Mouse (Mus musculus) heart, embryonic 13.5 days (tissue): ENCODE measurements around the gene Atg2a. TPM values are rescaled to one million over a fixed set of nuclear protein-coding genes. Genes with fewer than 3 reads are reported as not detected.

Source experiments
- ATAC-seq: fragments of 200-750 bp; cut with Nextera tagmentation; 2 replicates; pipeline ENCODE4 v1.8.0; 2017; ENCODE audit warnings: moderate TSS enrichment; ENCODE audit not compliant: insufficient number of reproducible peaks, low FRiP score, low TSS enrichment; ENCODE audit errors: extremely low read depth
- H3K27ac ChIP-seq: fragments of 300-500 bp; sonication (generic); replicated peaks from 2 replicates; pipeline ENCODE4 v1.5.1; 2015; ENCODE audit warnings: moderate library complexity, mild to moderate bottlenecking, inconsistent platforms
- H3K27me3 ChIP-seq: fragments of 300-500 bp; sonication (generic); replicated peaks from 2 replicates; pipeline ENCODE4 v1.6.1; 2015; ENCODE audit warnings: mild to moderate bottlenecking, inconsistent platforms
- H3K36me3 ChIP-seq: fragments of 300-500 bp; sonication (generic); 2 replicates; pipeline ENCODE4 v1.6.1; 2015; ENCODE audit warnings: mild to moderate bottlenecking, inconsistent platforms
- H3K4me1 ChIP-seq: fragments of 300-500 bp; sonication (generic); 2 replicates; pipeline ENCODE4 v1.6.1; 2015; ENCODE audit warnings: inconsistent platforms
- H3K4me2 ChIP-seq: fragments of 300-500 bp; sonication (generic); 2 replicates; pipeline ENCODE4 v1.6.1; 2015; ENCODE audit warnings: inconsistent platforms, mild to moderate bottlenecking, moderate library complexity
- H3K4me3 ChIP-seq: fragments of 300-500 bp; sonication (generic); 2 replicates; pipeline ENCODE4 v1.5.1; 2015; ENCODE audit warnings: moderate library complexity, mild to moderate bottlenecking, inconsistent platforms
- H3K9ac ChIP-seq: fragments of 300-500 bp; sonication (generic); 2 replicates; pipeline ENCODE4 v1.6.1; 2015; ENCODE audit warnings: inconsistent platforms, mild to moderate bottlenecking, moderate library complexity
- H3K9me3 ChIP-seq: fragments of 300-500 bp; sonication (generic); 2 replicates; pipeline ENCODE4 v1.6.1; 2016; ENCODE audit warnings: inconsistent platforms
- WGBS: fragments of 180-500 bp; shearing (Covaris S2); methylation state at CpG from one replicate; pipeline ENCODE4 v1.1.7; 2015; ENCODE audit warnings: mixed read lengths; 5-methylcytosine and 5-hydroxymethylcytosine counted together
- polyA plus RNA-seq: library from polyadenylated mRNA; unstranded; fragments of >200 nt; fragmentation: Nextera tagmentation; extraction: Ambion mirVana; gene quantifications from 2 replicates; pipeline ENCODE4 v1.2.1, GENCODE M21; 2015

Gene Atg2a
- polyA plus RNA-seq, 1 experiment from 2014 or later = 7.1 TPM

DNA sequence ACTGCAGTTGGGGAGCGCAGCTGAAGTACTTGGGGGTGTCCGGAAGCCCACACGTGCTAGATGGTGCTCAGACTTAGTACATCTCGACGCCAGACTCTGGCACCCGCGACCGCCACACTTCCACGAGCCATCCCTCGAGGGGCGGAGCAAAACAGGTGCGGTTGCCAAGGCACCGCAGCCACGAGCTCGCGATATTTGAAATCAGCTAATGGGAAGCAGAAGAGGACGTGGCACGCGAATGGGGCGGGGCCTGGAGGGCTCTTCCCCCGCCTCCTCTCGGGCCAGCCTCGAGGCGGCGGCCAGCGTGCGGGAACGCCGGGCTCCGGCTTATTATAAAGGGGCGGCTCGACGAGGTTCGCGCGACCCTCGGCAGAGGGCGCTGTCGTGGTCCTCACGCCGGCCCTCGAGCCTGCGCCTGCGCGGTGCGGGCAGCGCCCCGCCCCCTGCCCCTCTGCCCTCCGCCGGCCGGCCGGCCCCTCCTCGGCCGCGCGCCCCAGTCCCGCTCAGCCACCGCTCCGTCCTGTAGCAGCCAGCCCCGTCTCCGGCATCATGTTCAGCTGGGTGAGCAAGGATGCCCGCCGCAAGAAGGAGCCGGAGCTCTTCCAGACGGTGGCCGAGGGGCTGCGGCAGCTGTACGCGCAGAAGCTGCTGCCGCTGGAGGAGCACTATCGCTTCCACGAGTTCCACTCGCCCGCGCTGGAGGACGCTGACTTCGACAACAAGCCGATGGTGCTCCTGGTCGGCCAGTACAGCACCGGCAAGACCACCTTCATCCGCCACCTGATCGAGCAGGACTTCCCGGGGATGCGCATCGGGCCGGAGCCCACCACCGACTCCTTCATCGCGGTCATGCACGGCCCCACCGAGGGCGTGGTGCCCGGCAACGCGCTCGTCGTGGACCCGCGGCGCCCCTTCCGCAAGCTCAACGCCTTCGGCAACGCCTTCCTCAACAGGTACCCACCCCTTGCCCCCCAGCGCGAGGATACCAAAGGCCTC is 35.3 kb downstream of the Atg2a start, which contains the start of gene Ehd1:
TSS of gene Ehd1 (plus strand) at position 300 of the 996 bp plus-strand sequence.
- peaks cover 19% of the 10 kb centered on the region for H3K36me3 ChIP-seq
- H3K9ac ChIP-seq = peak within 1 kb of the TSS; percentile 96
- peak; percentile 87 for ATAC-seq
- under 1% methylated on average over 103 of the region's 106 CpGs for WGBS
- H3K4me3 ChIP-seq = peak within 1 kb of the TSS; percentile 92
- H3K27me3 ChIP-seq = peaks cover 4% of the 10 kb centered on the region; the same call in 1 of the 2 replicates
- peak within 1 kb of the TSS; percentile 84 for H3K27ac ChIP-seq
- H3K4me1 ChIP-seq = peaks cover 53% of the 10 kb centered on the region
- no peaks in the 10 kb centered on the region for H3K9me3 ChIP-seq
- H3K4me2 ChIP-seq = peak within 1 kb of the TSS; percentile 92

DNA sequence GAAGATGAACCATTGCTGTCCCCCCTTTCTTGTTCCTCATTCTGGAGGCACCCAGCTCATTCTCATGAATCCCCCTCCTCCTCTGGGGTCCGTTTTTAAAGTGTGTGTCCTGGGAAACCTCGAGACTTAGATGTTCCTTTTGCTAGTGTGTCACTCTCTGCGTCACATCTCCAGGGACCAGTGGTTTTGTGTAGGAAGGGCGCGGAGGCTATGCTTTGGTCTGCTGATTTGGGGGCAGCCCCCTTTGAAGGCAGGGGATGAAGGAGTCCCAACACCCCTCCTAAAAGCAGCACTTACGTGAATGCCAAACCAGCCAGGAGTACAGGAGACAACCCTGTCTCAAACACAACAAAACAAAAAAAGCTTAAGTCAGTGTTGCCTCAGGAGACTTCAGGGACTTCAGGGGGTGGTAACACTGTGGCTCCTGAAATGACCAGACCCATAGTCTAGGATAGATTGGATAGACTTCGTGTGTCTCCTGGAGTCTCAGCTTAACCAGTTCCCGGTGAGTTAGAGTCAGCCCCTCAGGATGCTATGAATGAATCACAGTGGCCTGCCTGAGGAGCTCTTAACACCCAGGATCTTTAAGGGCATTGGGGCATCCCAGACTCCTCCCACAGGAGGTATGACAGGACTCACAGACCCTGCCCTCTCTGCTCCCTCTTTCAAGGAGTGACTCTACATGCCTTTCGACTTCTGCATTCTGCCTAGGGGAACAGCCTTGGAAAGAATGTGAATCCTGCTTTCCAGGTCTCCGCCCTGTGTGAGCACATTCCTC is 36.4 kb downstream of the Atg2a start:
- Histone ChIP-seq H3K9me3 (no peaks in the 10 kb centered on the region), H3K9ac (peak overlapping the region; percentile 96), H3K4me2 (peak overlapping the region; percentile 92), H3K4me3 (peak overlapping the region; percentile 92), H3K4me1 (peaks cover 63% of the 10 kb centered on the region), H3K36me3 (peaks cover 30% of the 10 kb centered on the region), H3K27ac (peak overlapping the region; percentile 78), H3K27me3 (no peaks in the 10 kb centered on the region)
- 2% methylated on average over 10 of the region's 10 CpGs for WGBS
- ATAC-seq = peak; percentile 16; the same call in 1 of the 2 replicates

DNA sequence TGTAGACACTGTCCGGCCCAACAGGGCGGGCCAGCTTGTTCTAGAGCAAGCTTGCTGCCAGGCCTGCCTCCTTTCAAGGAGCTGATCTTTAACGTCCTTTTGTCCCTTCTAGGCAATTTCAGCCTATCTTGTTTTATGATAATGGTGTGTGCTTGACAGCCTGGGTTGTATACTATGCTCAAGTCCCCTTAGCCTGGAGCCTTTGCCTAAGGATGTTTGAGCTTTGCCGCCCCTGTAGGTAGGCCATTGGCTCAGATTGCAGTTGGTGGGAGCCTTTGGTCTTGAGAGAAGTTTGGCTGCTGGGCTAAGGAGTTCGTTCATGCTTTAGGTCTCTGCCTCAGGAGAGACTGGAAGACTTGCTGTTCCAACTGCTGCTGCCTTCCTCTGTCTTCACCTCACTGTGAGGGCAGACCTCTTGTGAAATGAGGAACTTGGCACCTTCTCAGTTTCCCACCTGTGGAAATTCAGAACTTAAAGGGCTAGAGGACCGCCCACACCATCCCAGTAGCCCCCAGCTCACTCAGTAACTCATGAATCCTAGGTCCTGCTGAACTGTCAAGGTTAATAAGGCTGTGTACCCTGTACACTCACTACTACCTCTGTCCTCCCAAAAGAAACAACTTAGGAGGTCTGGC is 37.1 kb downstream of the Atg2a start:
- WGBS = 25% methylated on average over 6 of the region's 6 CpGs
- Histone ChIP-seq H3K4me3 (peak overlapping the region; percentile 92), H3K27ac (peak overlapping the region; percentile 78), H3K4me2 (peak overlapping the region; percentile 92), H3K27me3 (no peaks in the 10 kb centered on the region), H3K36me3 (peaks cover 37% of the 10 kb centered on the region), H3K9me3 (no peaks in the 10 kb centered on the region), H3K4me1 (peaks cover 70% of the 10 kb centered on the region), H3K9ac (peak overlapping the region; percentile 96)
- no peak for ATAC-seq

DNA sequence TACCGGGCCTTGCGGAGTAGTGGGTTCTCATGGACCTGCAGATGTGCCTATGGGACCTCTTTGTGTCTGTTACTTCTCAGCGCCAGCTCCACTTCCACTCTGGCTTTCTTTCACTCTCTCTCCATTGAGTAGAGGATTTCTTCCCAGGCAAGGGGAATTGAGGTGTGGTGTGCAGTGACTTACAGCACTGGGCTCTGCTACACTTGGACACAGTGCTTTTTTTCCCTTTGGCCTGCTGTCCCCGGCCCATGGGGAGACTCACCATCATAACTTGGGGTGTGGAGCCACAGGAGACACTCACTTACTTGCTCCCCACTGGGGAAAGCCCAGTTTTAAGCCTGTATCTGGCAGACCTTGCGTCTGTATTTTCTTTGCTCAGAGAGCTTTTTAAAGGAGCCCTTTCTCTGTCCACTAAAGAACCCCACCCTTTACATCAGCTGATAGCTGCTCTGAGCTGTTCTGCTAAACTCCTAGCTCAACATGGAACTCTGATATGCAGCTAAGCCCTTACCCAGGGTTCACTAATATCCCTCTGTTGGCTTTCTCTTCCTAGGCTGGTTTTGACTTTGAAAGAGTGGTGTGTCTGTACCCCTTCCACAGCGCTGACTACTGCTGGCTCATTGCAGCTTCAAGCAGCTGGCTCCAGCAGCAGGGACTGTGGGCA is 38.1 kb downstream of the Atg2a start:
- H3K4me3 ChIP-seq = peak overlapping the region; percentile 92
- H3K27ac ChIP-seq = peak overlapping the region; percentile 78
- peaks cover 81% of the 10 kb centered on the region for H3K4me1 ChIP-seq
- ATAC-seq = no peak
- H3K9me3 ChIP-seq = no peaks in the 10 kb centered on the region
- WGBS = 70% methylated on average over 6 of the region's 6 CpGs
- peak overlapping the region; percentile 96 for H3K9ac ChIP-seq
- no peaks in the 10 kb centered on the region for H3K27me3 ChIP-seq
- H3K4me2 ChIP-seq = peak overlapping the region; percentile 92
- peaks cover 43% of the 10 kb centered on the region for H3K36me3 ChIP-seq

DNA sequence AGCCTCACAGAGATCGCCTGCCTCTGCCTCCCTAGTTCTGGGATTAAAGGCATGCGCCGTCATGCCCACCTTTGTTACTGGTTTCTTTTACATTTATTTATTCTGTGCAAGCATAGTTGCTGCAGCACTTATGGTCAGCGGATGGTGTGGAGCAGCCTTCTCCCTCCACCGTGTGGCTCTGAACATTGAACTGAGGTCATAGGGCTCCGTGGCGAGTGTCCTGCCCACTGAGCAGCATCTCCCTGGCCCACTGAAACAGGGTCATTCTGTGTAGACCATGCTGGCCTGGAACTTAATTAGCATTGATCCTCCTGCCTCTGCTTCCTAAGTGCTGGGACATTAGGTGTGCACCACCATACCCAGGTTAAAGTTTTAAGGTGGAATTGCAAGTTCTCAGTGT is 39.1 kb downstream of the Atg2a start:
- no peak for ATAC-seq
- Histone ChIP-seq H3K9me3 (no peaks in the 10 kb centered on the region), H3K27ac (0 out of 2 replicates have a peak overlapping the region, but pooled peaks have one; percentile 6), H3K27me3 (no peaks in the 10 kb centered on the region), H3K36me3 (peaks cover 52% of the 10 kb centered on the region), H3K4me2 (peak overlapping the region; percentile 92), H3K9ac (peak overlapping the region; percentile 96), H3K4me3 (0 out of 2 replicates have a peak overlapping the region, but pooled peaks have one; percentile 92), H3K4me1 (peaks cover 86% of the 10 kb centered on the region)
- WGBS = 79% methylated on average over 7 of the region's 7 CpGs

DNA sequence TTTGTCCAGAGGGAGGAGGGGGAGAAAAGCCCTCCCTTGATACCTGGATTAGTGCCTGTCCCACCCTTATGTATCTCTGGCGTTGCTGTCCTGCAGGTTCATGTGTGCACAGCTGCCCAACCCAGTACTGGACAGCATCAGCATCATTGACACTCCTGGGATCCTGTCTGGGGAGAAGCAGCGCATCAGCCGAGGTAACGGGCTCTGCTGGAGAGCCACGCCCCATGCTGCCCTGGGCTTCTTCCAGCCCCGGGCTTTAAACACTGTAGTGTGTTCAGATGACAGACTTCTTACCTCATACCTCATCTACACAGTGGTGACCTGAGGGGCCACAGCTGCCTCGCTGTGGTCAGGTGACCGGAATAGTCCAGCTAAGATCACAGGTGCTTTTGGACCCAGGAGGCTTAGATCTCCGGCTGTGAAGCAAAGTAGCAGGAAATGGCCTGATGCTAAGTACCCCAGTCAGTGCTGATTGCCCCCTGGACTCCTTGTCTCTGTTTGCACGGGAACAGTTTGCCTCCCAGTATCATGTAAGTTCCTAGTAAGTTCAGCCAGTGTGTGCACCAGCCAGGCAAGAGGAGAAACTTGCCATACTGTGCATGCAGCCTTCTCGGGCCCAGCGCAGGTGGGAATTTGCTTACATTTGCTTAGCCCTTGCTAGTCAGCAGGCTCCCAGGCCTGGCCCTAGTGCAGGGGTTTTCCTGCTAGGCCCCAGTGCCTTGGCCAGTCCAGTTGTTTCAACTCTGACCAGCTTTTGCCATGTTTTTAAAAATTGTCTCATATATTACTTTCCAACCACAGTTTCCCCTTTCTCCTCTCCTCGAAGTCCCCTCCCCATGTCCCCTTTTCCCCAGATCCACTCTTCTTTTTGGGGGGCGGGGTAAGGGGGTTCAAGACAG is 39.9 kb downstream of the Atg2a start:
- peak overlapping the region; percentile 67; the same call in 1 of the 2 replicates for H3K9ac ChIP-seq
- H3K4me3 ChIP-seq = peak overlapping the region; percentile 92; the same call in 1 of the 2 replicates
- H3K27ac ChIP-seq = 0 out of 2 replicates have a peak overlapping the region, but pooled peaks have one; percentile 6
- H3K4me1 ChIP-seq = peaks cover 87% of the 10 kb centered on the region
- H3K4me2 ChIP-seq = peak overlapping the region; percentile 92
- WGBS = 64% methylated on average over 14 of the region's 14 CpGs
- peaks cover 55% of the 10 kb centered on the region for H3K36me3 ChIP-seq
- no peaks in the 10 kb centered on the region for H3K27me3 ChIP-seq
- H3K9me3 ChIP-seq = no peaks in the 10 kb centered on the region
- ATAC-seq = no peak

DNA sequence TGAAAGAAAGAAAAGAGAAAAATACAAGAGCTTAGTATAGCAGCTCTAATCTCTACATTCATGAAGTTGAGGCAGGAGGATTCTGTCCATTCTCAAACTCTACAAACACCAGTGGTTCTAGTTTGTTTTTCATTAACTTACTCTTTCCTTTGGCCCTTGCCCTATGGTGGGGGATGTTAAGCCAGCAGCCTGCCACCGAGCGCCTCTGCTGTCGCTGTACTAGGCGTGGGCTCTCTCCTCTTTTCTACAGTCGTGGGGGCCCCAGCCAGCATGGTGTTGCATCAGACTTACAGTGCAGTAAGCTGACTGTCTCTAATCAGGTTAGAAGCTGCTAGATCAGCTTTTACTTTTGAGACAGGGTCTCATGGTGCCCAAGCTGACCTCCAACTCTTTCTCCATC is 41.5 kb downstream of the Atg2a start:
- no peaks in the 10 kb centered on the region for H3K27me3 ChIP-seq
- H3K9ac ChIP-seq = no peak overlapping the region
- ATAC-seq = no peak
- no peaks in the 10 kb centered on the region for H3K9me3 ChIP-seq
- H3K4me2 ChIP-seq = peak overlapping the region; percentile 63; the same call in 1 of the 2 replicates
- peaks cover 68% of the 10 kb centered on the region for H3K36me3 ChIP-seq
- no peak overlapping the region; the same call in 1 of the 2 replicates for H3K4me3 ChIP-seq
- peaks cover 99% of the 10 kb centered on the region for H3K4me1 ChIP-seq
- peak overlapping the region; percentile 95; the same call in 1 of the 2 replicates for H3K27ac ChIP-seq
- 60% methylated on average over 5 of the region's 5 CpGs for WGBS

DNA sequence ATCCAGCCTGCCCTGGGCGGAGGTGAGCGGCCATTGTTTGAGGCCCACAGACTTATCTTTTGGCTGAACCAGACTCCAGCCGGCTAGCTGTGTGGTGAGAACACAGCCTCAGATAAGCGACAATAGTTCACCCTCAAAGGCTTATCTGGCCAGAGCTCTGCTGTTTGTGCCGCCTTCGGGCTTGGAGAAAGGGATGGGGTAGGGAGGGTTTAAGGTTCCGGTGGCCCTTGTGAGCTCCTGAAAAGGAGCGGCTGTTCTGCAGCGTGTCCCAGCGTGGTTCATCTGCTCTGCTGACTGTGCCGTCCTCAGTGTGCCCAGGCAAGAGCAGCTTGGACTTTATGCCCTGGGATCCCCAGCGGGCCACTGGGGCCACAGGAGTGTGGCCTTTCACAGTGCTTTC is 43.0 kb downstream of the Atg2a start:
- peak overlapping the region; percentile 21 for H3K4me3 ChIP-seq

DNA sequence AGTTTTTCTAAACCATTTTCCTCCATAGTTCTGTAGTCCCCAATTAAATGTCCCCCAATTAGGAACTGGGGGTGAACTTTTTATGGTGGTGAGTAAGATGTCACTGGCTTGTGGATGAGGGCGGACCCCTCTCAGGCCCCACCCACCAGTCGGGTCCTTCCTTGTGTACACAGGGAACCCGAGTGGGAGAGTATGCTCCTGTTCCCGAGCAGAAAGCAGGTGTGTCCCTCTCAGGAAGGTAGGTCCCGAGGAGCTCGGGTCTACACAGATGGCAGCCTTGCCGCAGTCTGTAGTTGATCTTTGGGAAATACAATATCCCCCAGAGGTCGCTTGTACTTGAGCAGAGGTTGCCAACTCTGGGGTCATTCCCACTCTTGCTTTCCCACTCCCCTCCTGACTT is 43.8 kb downstream of the Atg2a start:
- H3K9me3 ChIP-seq = no peaks in the 10 kb centered on the region
- H3K4me1 ChIP-seq = peaks cover 98% of the 10 kb centered on the region
- peak overlapping the region; percentile 63 for H3K9ac ChIP-seq
- peak overlapping the region; percentile 95 for H3K27ac ChIP-seq
- WGBS = 48% methylated on average over 8 of the region's 8 CpGs
- H3K4me2 ChIP-seq = peak overlapping the region; percentile 63
- peaks cover 80% of the 10 kb centered on the region for H3K36me3 ChIP-seq
- no peak for ATAC-seq
- H3K27me3 ChIP-seq = no peaks in the 10 kb centered on the region
- peak overlapping the region; percentile 21 for H3K4me3 ChIP-seq

More for the DNA sequence above, 43.0 kb downstream of the Atg2a start:
- 20% methylated on average over 12 of the region's 12 CpGs for WGBS
- Histone ChIP-seq H3K27ac (peak overlapping the region; percentile 95), H3K9me3 (no peaks in the 10 kb centered on the region), H3K4me2 (peak overlapping the region; percentile 63), H3K4me1 (peaks cover 98% of the 10 kb centered on the region), H3K27me3 (no peaks in the 10 kb centered on the region), H3K36me3 (peaks cover 77% of the 10 kb centered on the region), H3K9ac (peak overlapping the region; percentile 63)
- ATAC-seq = peak; percentile 49; the same call in 1 of the 2 replicates
